In the genomic region with DNA sequence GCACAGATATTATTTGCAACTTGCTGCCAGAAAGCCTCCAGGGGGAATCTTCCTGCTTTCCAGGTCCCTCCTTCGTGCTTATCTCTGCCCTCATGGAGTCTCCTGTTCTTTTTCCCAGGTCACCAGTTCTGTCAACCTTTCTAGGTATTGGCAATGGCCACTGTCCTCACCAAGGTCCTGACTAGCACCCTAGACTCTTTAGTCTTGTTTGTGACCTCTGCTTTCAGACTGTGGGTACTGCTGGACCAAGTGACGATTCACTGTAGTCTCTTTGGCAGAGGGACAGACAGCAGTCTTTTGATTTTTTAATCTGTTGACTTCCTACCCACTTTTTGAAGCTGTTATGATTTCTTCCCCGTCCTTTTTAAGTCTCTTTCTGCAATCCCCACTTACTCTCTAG, we compare ENCODE assay signal across 13 mouse cellular contexts. TPM values are rescaled to one million over a fixed set of nuclear protein-coding genes. Genes with fewer than 3 reads are reported as not detected.
A peak's percentile ranks its signal among the peaks of the same experiment; 100 is the strongest.
DNase-seq lines count a peak whose midpoint lies in the region; ATAC-seq lines count a peak whose summit lies in the region.
"Had no signal": no experiment of that assay in that cellular context is flagged by ENCODE, and none has a peak within 500 bp of the region (broad histone marks: within the 10 kb centered on the region; RNA-seq: fewer than 3 reads in every experiment).

No protein-coding gene starts in this region.

- no peaks in the 10 kb centered on the region for H3K36me3 ChIP-seq in kidney, embryonic 16.5 days (ENCODE audit: insufficient read depth, low read length)
- no peaks in the 10 kb centered on the region for H3K36me3 ChIP-seq in heart, embryonic 15.5 days
- H3K36me3 ChIP-seq: midbrain, embryonic 12.5 days had no signal

- H3K27me3 ChIP-seq in kidney, embryonic 16.5 days (ENCODE audit: insufficient read depth, low read length) = no peaks in the 10 kb centered on the region
- no peaks in the 10 kb centered on the region for H3K27me3 ChIP-seq in heart, embryonic 15.5 days
- H3K27me3 ChIP-seq: midbrain, embryonic 12.5 days had no signal

- peak; percentile 88 for DNase-seq in heart, adult 11 months
- no peak for DNase-seq in heart, postnatal 10 days
- no peak for DNase-seq in kidney, postnatal 36 days
- peak; percentile 48 for DNase-seq in 3T3-L1 (ENCODE audit: low read depth, low spot score)
- no peak for DNase-seq in layer of hippocampus, adult 8-10 months (ENCODE audit: low spot score in 2 of 2)
- DNase-seq: right cerebral cortex, postnatal 4 days had no signal

- H3K4me1 ChIP-seq in kidney, embryonic 16.5 days (ENCODE audit: insufficient read depth, low read length) = peaks cover 47% of the 10 kb centered on the region
- peaks cover 10% of the 10 kb centered on the region for H3K4me1 ChIP-seq in heart, embryonic 15.5 days (replicated peaks)

- H3K4me2 ChIP-seq in kidney, embryonic 16.5 days (replicated peaks; ENCODE audit: low read depth, low read length) = no peak overlapping the region
- no peak overlapping the region for H3K4me2 ChIP-seq in heart, embryonic 15.5 days
- H3K4me2 ChIP-seq: midbrain, embryonic 12.5 days had no signal

- WGBS in kidney, embryonic 16.5 days = 36% methylated on average over 3 of the region's 3 CpGs
- WGBS in heart, embryonic 15.5 days = 28% methylated on average over 3 of the region's 3 CpGs

- no peak overlapping the region for H3K9ac ChIP-seq in kidney, embryonic 16.5 days (replicated peaks; ENCODE audit: low read length)
- no peak overlapping the region for H3K9ac ChIP-seq in heart, embryonic 15.5 days
- H3K9ac ChIP-seq: midbrain, embryonic 12.5 days had no signal

- no peaks in the 10 kb centered on the region for H3K9me3 ChIP-seq in kidney, embryonic 16.5 days (ENCODE audit: low read length)
- no peaks in the 10 kb centered on the region for H3K9me3 ChIP-seq in heart, embryonic 15.5 days (replicated peaks)
- H3K9me3 ChIP-seq: midbrain, embryonic 12.5 days had no signal

- no peak overlapping the region for H3K4me3 ChIP-seq in kidney, embryonic 16.5 days (ENCODE audit: low read length)
- H3K4me3 ChIP-seq in heart, embryonic 15.5 days = no peak overlapping the region
- H3K4me3 ChIP-seq: midbrain, embryonic 12.5 days had no signal

- no peak for ATAC-seq in kidney, embryonic 16.5 days (ENCODE audit: low FRiP score, low TSS enrichment)
- no peak for ATAC-seq in heart, embryonic 15.5 days (replicated peaks; ENCODE audit: insufficient number of reproducible peaks, insufficient read depth, low FRiP score, low read depth)
- no peak for ATAC-seq in megakaryocyte-erythroid progenitor cell, adult 5-6 weeks (replicated peaks; ENCODE audit: low FRiP score, low TSS enrichment, poor library complexity, severe bottlenecking)

- peak overlapping the region; percentile 27 for H3K27ac ChIP-seq in kidney, embryonic 16.5 days (ENCODE audit: low read length)
- H3K27ac ChIP-seq in heart, embryonic 15.5 days = peak overlapping the region; percentile 54
- H3K27ac ChIP-seq: midbrain, embryonic 12.5 days had no signal

- intact Hi-C loops in heart, postnatal 10 days (cut with DNase I) = no loop called here

RNA-seq across cellular contexts. Expression of gene 1700034J05Rik, which starts 26.1 kb away (rescaled TPM):
- total RNA-seq in heart, postnatal 10 days (2021) = not detected
- 0.17 and 0.37 TPM in 2 replicates for polyA plus RNA-seq in kidney, embryonic 16.5 days (2015; fragmentation: Nextera tagmentation; extraction: Ambion mirVana)
- 0.10 and 0.11 TPM in 2 replicates for polyA plus RNA-seq in heart, embryonic 15.5 days (2015; fragmentation: Nextera tagmentation; extraction: Ambion mirVana)
- not detected in 2 replicates for total RNA-seq in megakaryocyte-erythroid progenitor cell, adult 5-6 weeks (2014; fragmentation: Nextera tagmentation)
- total RNA-seq in megakaryocyte-erythroid progenitor cell, adult 5-6 weeks (2017) = not detected in 2 replicates
- not detected for total RNA-seq in layer of hippocampus, adult 8-10 months (2022)
- total RNA-seq: common myeloid progenitor, adult 5-6 weeks; layer of hippocampus, adult 18-20 months; left cerebral cortex, postnatal 14 days had no signal

RNA-seq across cellular contexts. Expression of gene Ppfibp1, which starts 39.8 kb away (rescaled TPM):
- 100 to 1,000 TPM in 1 of 2 experiments, 10 to 100 TPM in 1; 78.5 to 106 TPM for total RNA-seq in heart, postnatal 10 days (2021)
- 66.1 and 71.1 TPM in 2 replicates for polyA plus RNA-seq in kidney, embryonic 16.5 days (2015; fragmentation: Nextera tagmentation; extraction: Ambion mirVana)
- polyA plus RNA-seq in heart, embryonic 15.5 days (2015; fragmentation: Nextera tagmentation; extraction: Ambion mirVana) = 50.5 and 50.8 TPM in 2 replicates
- 1.2 and 6.5 TPM in 2 replicates for total RNA-seq in megakaryocyte-erythroid progenitor cell, adult 5-6 weeks (2014; fragmentation: Nextera tagmentation)
- 6.1 and 11.4 TPM in 2 replicates for total RNA-seq in megakaryocyte-erythroid progenitor cell, adult 5-6 weeks (2017)
- total RNA-seq in layer of hippocampus, adult 8-10 months (2022) = 10 to 100 TPM; 40.8 to 45.2 (median 41.9) TPM

Comparison
In these comparisons a context has a peak if more than half of its experiments do, and no peak if none do; other contexts are left out.
1. DNase-seq: peak in heart, adult 11 months (single experiment) and 3T3-L1 (single experiment); none in heart, postnatal 10 days (0 of 2), kidney, postnatal 36 days (0 of 2) and layer of hippocampus, adult 8-10 months (0 of 2).